12 mouse cellular contexts compared by ENCODE assay signal in genomic region chr11:25287458-25288247, GRCm38 (mm10).
DNase-seq lines count a peak whose midpoint lies in the region; ATAC-seq and TF ChIP-seq lines count a peak whose summit lies in the region.
"Had no signal": no experiment of that assay in that cellular context is flagged by ENCODE, and none has a peak within 500 bp of the region (broad histone marks: within the 10 kb centered on the region; RNA-seq: fewer than 3 reads in every experiment).

No protein-coding gene starts in this region.

- no peaks in the 10 kb centered on the region for H3K9me3 ChIP-seq in forebrain, embryonic 13.5 days (replicated peaks)
- no peaks in the 10 kb centered on the region for H3K9me3 ChIP-seq in forebrain, embryonic 12.5 days
- H3K9me3 ChIP-seq in kidney, embryonic 16.5 days (ENCODE audit: low read length), result no peaks in the 10 kb centered on the region
- H3K9me3 ChIP-seq in limb, embryonic 11.5 days (ENCODE audit: control insufficient read depth, low read length), result no peaks in the 10 kb centered on the region
- H3K9me3 ChIP-seq: G1E had no signal

- H3K27me3 ChIP-seq in forebrain, embryonic 13.5 days, result no peaks in the 10 kb centered on the region
- no peaks in the 10 kb centered on the region for H3K27me3 ChIP-seq in forebrain, embryonic 12.5 days
- no peaks in the 10 kb centered on the region; the same call in 1 of the 2 replicates for H3K27me3 ChIP-seq in kidney, embryonic 16.5 days (ENCODE audit: insufficient read depth, low read length)
- H3K27me3 ChIP-seq in kidney, adult 2 months (replicated peaks; ENCODE audit: control insufficient read depth, insufficient read depth, low read length), result no peaks in the 10 kb centered on the region; the same call in 1 of the 2 replicates
- H3K27me3 ChIP-seq in limb, embryonic 11.5 days (ENCODE audit: control insufficient read depth, insufficient read depth, low read length), result no peaks in the 10 kb centered on the region

- TF ChIP-seq POLR2A in kidney, adult 2 months (IDR thresholded peaks at IDR 0.05; ENCODE audit: low read depth, low read length), result no peak

- H3K27ac ChIP-seq in forebrain, embryonic 13.5 days, result no peak overlapping the region
- H3K27ac ChIP-seq in forebrain, embryonic 12.5 days, result no peak overlapping the region
- no peak overlapping the region for H3K27ac ChIP-seq in kidney, embryonic 16.5 days (ENCODE audit: low read length)
- H3K27ac ChIP-seq in kidney, adult 2 months (ENCODE audit: insufficient read depth, low read depth, low read length), result no peak overlapping the region
- no peak overlapping the region for H3K27ac ChIP-seq in limb, embryonic 11.5 days (replicated peaks; ENCODE audit: low read depth, low read length)
- H3K27ac ChIP-seq: hindbrain, postnatal 0 days; liver, embryonic 14.5 days had no signal

- no peaks in the 10 kb centered on the region for H3K36me3 ChIP-seq in forebrain, embryonic 13.5 days (ENCODE audit: poor library complexity, severe bottlenecking)
- H3K36me3 ChIP-seq in forebrain, embryonic 12.5 days (replicated peaks), result no peaks in the 10 kb centered on the region
- H3K36me3 ChIP-seq in kidney, embryonic 16.5 days (ENCODE audit: insufficient read depth, low read length), result no peaks in the 10 kb centered on the region
- no peaks in the 10 kb centered on the region for H3K36me3 ChIP-seq in kidney, adult 2 months (ENCODE audit: control insufficient read depth, insufficient read depth, low read length)
- H3K36me3 ChIP-seq in limb, embryonic 11.5 days (ENCODE audit: control insufficient read depth, insufficient read depth, low read length), result no peaks in the 10 kb centered on the region
- H3K36me3 ChIP-seq: G1E had no signal

- peak; percentile 67; the same call in 1 of the 2 replicates for ATAC-seq in forebrain, embryonic 13.5 days
- no peak for ATAC-seq in forebrain, embryonic 12.5 days (ENCODE audit: low FRiP score)
- no peak for ATAC-seq in kidney, embryonic 16.5 days (ENCODE audit: low FRiP score, low TSS enrichment)
- ATAC-seq in limb, embryonic 11.5 days (ENCODE audit: insufficient number of reproducible peaks, low FRiP score, low TSS enrichment, low read depth), result no peak
- ATAC-seq in inflammation-experienced regulatory T-cells, adult 6 months, result no peak
- ATAC-seq: hindbrain, postnatal 0 days had no signal

- no peak overlapping the region for H3K4me3 ChIP-seq in forebrain, embryonic 13.5 days
- H3K4me3 ChIP-seq in forebrain, embryonic 12.5 days (replicated peaks), result no peak overlapping the region
- peak overlapping the region; percentile 18; the same call in 1 of the 2 replicates for H3K4me3 ChIP-seq in kidney, embryonic 16.5 days (ENCODE audit: low read length)
- H3K4me3 ChIP-seq in kidney, adult 2 months (ENCODE audit: insufficient read depth, low read depth, low read length), result no peak overlapping the region
- H3K4me3 ChIP-seq in limb, embryonic 11.5 days (ENCODE audit: low read depth, low read length), result no peak overlapping the region

- H3K4me1 ChIP-seq in forebrain, embryonic 13.5 days, result peaks cover 5% of the 10 kb centered on the region; the same call in 1 of the 2 replicates
- H3K4me1 ChIP-seq in forebrain, embryonic 12.5 days, result no peaks in the 10 kb centered on the region
- no peaks in the 10 kb centered on the region; the same call in 1 of the 2 replicates for H3K4me1 ChIP-seq in kidney, embryonic 16.5 days (ENCODE audit: insufficient read depth, low read length)
- no peaks in the 10 kb centered on the region for H3K4me1 ChIP-seq in kidney, adult 2 months (ENCODE audit: control insufficient read depth, insufficient read depth, low read length)
- H3K4me1 ChIP-seq in limb, embryonic 11.5 days (ENCODE audit: control insufficient read depth, insufficient read depth, low read length), result peaks cover 4% of the 10 kb centered on the region; the same call in 1 of the 2 replicates

- WGBS in forebrain, embryonic 13.5 days, result 74% methylated on average over 13 of the region's 13 CpGs
- WGBS in forebrain, embryonic 12.5 days, result 77% methylated on average over 13 of the region's 13 CpGs
- WGBS in kidney, embryonic 16.5 days, result 71% methylated on average over 13 of the region's 13 CpGs
- 72% methylated on average over 13 of the region's 13 CpGs for WGBS in kidney, adult 2 months
- 72% methylated on average over 13 of the region's 13 CpGs for WGBS in limb, embryonic 11.5 days

- DNase-seq in kidney, adult 2 months, result no peak
- peak; percentile 47 for DNase-seq in brain, adult 2 months (ENCODE audit: low read depth, low spot score)
- no peak for DNase-seq in limb, embryonic 11.5 days (ENCODE audit: low spot score)
- DNase-seq in B cell, adult 2 months, result no peak
- DNase-seq: right cerebral cortex, adult 18-20 months had no signal

- no peak overlapping the region for H3K4me2 ChIP-seq in forebrain, embryonic 13.5 days
- H3K4me2 ChIP-seq in forebrain, embryonic 12.5 days, result no peak overlapping the region
- H3K4me2 ChIP-seq in kidney, embryonic 16.5 days (replicated peaks; ENCODE audit: low read depth, low read length), result peak overlapping the region; percentile 38
- H3K4me2 ChIP-seq in limb, embryonic 11.5 days (ENCODE audit: low read depth, severe bottlenecking), result peak overlapping the region; percentile 12; the same call in 1 of the 2 replicates

- H3K9ac ChIP-seq in forebrain, embryonic 13.5 days, result no peak overlapping the region
- no peak overlapping the region for H3K9ac ChIP-seq in forebrain, embryonic 12.5 days
- H3K9ac ChIP-seq in kidney, embryonic 16.5 days (replicated peaks; ENCODE audit: low read length), result no peak overlapping the region
- no peak overlapping the region for H3K9ac ChIP-seq in limb, embryonic 11.5 days (ENCODE audit: low read length)
- H3K9ac ChIP-seq: liver, embryonic 14.5 days had no signal

- no peak for TF ChIP-seq CTCF in kidney, adult 2 months (conservative IDR thresholded peaks at IDR 0.05; ENCODE audit: insufficient read depth, insufficient read length, low read depth, low read length)

Comparison
In these comparisons a context has a peak if more than half of its experiments do, and no peak if none do; other contexts are left out.
1. H3K4me2 ChIP-seq: peak in kidney, embryonic 16.5 days (single experiment) and limb, embryonic 11.5 days (single experiment); none in forebrain, embryonic 13.5 days (single experiment) and forebrain, embryonic 12.5 days (single experiment).